Mouse (Mus musculus): ENCODE results near the gene Tenm4. TPM values are rescaled to one million over a fixed set of nuclear protein-coding genes. Genes with fewer than 3 reads are reported as not detected.
A peak's percentile ranks its signal among the peaks of the same experiment; 100 is the strongest.

Gene Tenm4
- polyA plus RNA-seq, 2 experiments: 0.11 to 0.28 TPM

DNA sequence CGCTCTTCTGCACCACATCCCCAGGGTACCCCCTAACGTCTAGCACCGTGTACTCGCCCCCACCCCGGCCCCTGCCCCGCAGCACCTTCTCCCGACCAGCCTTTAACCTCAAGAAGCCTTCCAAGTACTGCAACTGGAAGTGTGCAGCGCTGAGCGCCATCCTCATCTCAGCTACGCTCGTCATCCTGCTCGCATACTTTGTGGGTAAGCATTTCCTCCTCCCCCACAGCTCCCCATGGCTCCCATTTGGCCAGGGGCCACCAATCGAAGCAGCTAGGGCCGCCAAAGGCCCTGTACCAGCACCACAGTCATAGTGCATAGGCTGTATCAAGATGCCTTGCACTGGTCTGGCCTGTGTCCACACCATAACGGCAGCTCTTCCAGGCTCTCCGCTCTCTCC, 532.9 kb downstream of the Tenm4 start:
- H3K4me1 ChIP-seq (replicated peaks; ENCODE audit: control insufficient read depth in 2 of 2, insufficient read depth in 2 of 2, low read length in 1 of 2): peaks cover 21 to 24% of the 10 kb centered on the region in 2 experiments
- H3K36me3 ChIP-seq (replicated peaks; ENCODE audit: control insufficient read depth, insufficient read depth, low read depth): no peaks in the 10 kb centered on the region
- H3K27ac ChIP-seq: no peak overlapping the region
- no peak overlapping the region for H3K9ac ChIP-seq (replicated peaks)
- ATAC-seq (ENCODE audit: insufficient read depth): no peak
- WGBS (ENCODE audit: insufficient replicate concordance): 43% methylated on average over 16 of the region's 16 CpGs
- H3K4me3 ChIP-seq (ENCODE audit: insufficient read depth in 1 of 2, low read depth in 2 of 2, low read length in 2 of 2): no peak overlapping the region
- no peak overlapping the region for H3K4me2 ChIP-seq (ENCODE audit: low read depth)
- no peaks in the 10 kb centered on the region for H3K9me3 ChIP-seq (ENCODE audit: control insufficient read depth, low read length)
- DNase-seq (ENCODE audit: low read depth in 3 of 3, low spot score in 3 of 3): no peak
- no peaks in the 10 kb centered on the region for H3K27me3 ChIP-seq (ENCODE audit: control insufficient read depth, insufficient read depth, low read length)
- TF ChIP-seq CTCF (IDR thresholded peaks at IDR 0.05; ENCODE audit: low read depth): no peak
- no peak for TF ChIP-seq EP300 (IDR thresholded peaks at IDR 0.05; ENCODE audit: low read depth)

DNA sequence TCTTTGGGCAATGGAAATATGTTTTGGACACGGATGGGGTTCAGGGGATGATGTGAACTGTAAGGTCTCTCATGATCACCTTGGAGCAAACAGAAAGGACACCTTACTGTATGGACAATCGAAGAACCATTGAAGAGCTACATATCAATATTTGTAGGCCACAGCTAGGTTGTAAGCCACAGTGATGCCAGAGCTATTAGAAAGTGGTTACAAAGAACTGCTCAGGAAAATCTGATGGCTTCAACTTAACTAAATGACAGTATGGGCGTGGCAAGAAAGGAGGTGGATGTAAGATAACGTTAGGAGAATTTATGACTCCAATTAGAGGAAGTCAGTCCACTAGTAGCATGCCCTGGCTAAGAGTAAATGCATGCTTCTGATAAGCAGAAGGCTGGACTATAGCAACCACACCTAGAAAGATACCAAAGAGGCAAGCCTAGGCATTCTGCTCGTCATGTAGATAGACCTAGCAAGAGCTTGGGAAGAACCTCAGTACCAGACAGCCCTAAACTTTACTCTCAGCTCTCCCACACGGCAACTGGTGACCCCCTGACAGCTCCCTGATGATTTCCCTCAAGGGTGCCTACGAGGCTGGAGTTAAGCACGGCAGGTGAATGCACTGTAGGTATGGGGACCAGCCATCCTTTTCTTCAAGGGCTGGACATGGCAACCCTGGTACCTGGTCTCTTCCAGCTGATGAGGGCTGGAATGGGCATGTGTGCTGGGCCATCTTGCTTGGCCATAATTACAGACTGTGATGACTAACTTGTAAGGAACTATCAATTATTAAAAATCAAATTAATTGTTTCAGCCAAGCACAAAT, 534.5 kb downstream of the Tenm4 start:
- peak overlapping the region; percentile 63 for H3K4me2 ChIP-seq (ENCODE audit: low read depth)
- DNase-seq (ENCODE audit: low read depth in 3 of 3, low spot score in 3 of 3) (peak; percentile 53 to 76 (median 63)), ATAC-seq (ENCODE audit: insufficient read depth) (peak; percentile 98)
- no peaks in the 10 kb centered on the region for H3K9me3 ChIP-seq (ENCODE audit: control insufficient read depth, low read length)
- no peaks in the 10 kb centered on the region for H3K27me3 ChIP-seq (ENCODE audit: control insufficient read depth, insufficient read depth, low read length)
- 28% methylated on average over 8 of the region's 8 CpGs for WGBS (ENCODE audit: insufficient replicate concordance)
- no peak overlapping the region; a peak in 1 of 4 replicates for H3K4me3 ChIP-seq (ENCODE audit: insufficient read depth in 1 of 2, low read depth in 2 of 2, low read length in 2 of 2)
- peak overlapping the region; percentile 70 for H3K27ac ChIP-seq
- no peak for TF ChIP-seq CTCF (IDR thresholded peaks at IDR 0.05; ENCODE audit: low read depth)
- peak; percentile 77 for TF ChIP-seq EP300 (IDR thresholded peaks at IDR 0.05; ENCODE audit: low read depth)
- H3K4me1 ChIP-seq (replicated peaks; ENCODE audit: control insufficient read depth in 2 of 2, insufficient read depth in 2 of 2, low read length in 1 of 2): peaks cover 21 to 24% of the 10 kb centered on the region in 2 experiments
- no peak overlapping the region for H3K9ac ChIP-seq (replicated peaks)
- no peaks in the 10 kb centered on the region for H3K36me3 ChIP-seq (replicated peaks; ENCODE audit: control insufficient read depth, insufficient read depth, low read depth)

DNA sequence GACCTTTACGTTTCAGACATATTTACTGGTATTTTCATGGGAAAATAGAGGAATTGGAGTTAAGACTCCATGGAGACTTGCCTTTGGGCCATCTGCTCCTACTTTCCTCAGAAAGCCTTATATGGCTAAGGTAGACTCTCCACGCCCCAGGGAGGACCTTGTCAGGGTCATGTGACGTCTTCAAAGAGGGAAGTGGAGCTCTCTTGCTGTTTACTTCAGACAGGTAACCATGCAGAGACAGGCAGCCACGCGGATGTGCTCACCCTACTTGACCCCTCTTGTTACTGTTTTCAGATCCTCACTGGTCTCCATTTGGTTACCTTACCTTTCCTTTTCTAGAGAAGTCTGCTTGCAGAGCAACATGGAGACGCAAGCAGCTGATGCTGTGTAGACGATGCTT, 535.5 kb downstream of the Tenm4 start:
- ATAC-seq (ENCODE audit: insufficient read depth) (no peak), DNase-seq (ENCODE audit: low read depth in 3 of 3, low spot score in 3 of 3) (no peak)
- no peaks in the 10 kb centered on the region for H3K36me3 ChIP-seq (replicated peaks; ENCODE audit: control insufficient read depth, insufficient read depth, low read depth)
- 82% methylated on average over 7 of the region's 7 CpGs for WGBS (ENCODE audit: insufficient replicate concordance)
- H3K4me2 ChIP-seq (ENCODE audit: low read depth): no peak overlapping the region
- H3K27me3 ChIP-seq (ENCODE audit: control insufficient read depth, insufficient read depth, low read length): no peaks in the 10 kb centered on the region
- H3K9ac ChIP-seq (replicated peaks): no peak overlapping the region
- peaks cover 21 to 23% of the 10 kb centered on the region in 2 experiments for H3K4me1 ChIP-seq (replicated peaks; ENCODE audit: control insufficient read depth in 2 of 2, insufficient read depth in 2 of 2, low read length in 1 of 2)
- no peaks in the 10 kb centered on the region for H3K9me3 ChIP-seq (ENCODE audit: control insufficient read depth, low read length)
- no peak overlapping the region for H3K27ac ChIP-seq
- TF ChIP-seq EP300 (IDR thresholded peaks at IDR 0.05; ENCODE audit: low read depth): no peak
- no peak for TF ChIP-seq CTCF (IDR thresholded peaks at IDR 0.05; ENCODE audit: low read depth)
- no peak overlapping the region for H3K4me3 ChIP-seq (ENCODE audit: insufficient read depth in 1 of 2, low read depth in 2 of 2, low read length in 2 of 2)

DNA sequence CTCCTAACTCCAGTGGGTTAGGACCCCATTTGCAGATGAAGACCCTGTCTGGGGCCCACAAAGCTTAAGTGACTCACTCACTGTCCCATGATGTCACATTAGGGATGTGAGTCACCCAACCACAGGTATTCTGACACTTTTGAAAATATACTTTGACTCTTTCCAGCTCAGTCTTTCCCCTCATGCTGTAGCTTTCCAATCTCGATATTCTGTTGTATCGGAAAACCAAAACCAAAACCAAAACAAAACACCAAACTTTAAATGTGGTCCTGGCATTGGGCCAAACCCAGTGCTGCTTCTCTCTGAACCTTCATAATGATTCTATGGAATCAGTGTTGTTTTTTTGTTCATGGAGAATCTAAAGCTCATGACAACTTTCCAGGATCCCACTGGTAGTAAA, 536.1 kb downstream of the Tenm4 start:
- Histone ChIP-seq H3K4me3 (ENCODE audit: insufficient read depth in 1 of 2, low read depth in 2 of 2, low read length in 2 of 2) (no peak overlapping the region), H3K27me3 (ENCODE audit: control insufficient read depth, insufficient read depth, low read length) (no peaks in the 10 kb centered on the region), H3K4me1 (replicated peaks; ENCODE audit: control insufficient read depth in 2 of 2, insufficient read depth in 2 of 2, low read length in 1 of 2) (peaks cover 21% of the 10 kb centered on the region in 2 experiments), H3K9ac (replicated peaks) (no peak overlapping the region), H3K4me2 (ENCODE audit: low read depth) (no peak overlapping the region), H3K9me3 (ENCODE audit: control insufficient read depth, low read length) (no peaks in the 10 kb centered on the region), H3K36me3 (replicated peaks; ENCODE audit: control insufficient read depth, insufficient read depth, low read depth) (no peaks in the 10 kb centered on the region), H3K27ac (no peak overlapping the region)
- no peak for ATAC-seq (ENCODE audit: insufficient read depth)
- WGBS (ENCODE audit: insufficient replicate concordance): 69% methylated on average over 2 of the region's 2 CpGs
- DNase-seq (ENCODE audit: low read depth in 3 of 3, low spot score in 3 of 3): no peak
- no peak for TF ChIP-seq CTCF (IDR thresholded peaks at IDR 0.05; ENCODE audit: low read depth)
- no peak for TF ChIP-seq EP300 (IDR thresholded peaks at IDR 0.05; ENCODE audit: low read depth)

DNA sequence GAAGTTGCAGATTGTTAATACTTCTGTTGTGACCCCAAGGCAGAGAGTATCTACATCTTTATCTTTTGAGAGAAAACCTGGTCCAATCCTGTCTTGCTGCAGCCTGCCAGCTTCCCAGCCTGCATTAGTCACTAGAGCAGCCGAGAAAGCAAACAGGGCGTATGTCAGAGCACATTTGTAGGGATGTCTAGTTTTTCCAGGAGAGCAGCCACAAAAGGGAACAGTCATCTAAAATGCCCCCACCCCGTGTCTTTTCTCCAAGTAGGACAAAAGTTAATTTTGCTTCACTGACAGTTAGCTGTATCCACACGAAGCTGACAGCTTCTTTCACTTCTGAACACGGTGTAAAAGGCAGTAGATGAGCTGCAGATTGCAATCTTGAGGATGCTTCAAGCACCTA, 537.0 kb downstream of the Tenm4 start:
- Histone ChIP-seq H3K4me1 (replicated peaks; ENCODE audit: control insufficient read depth in 2 of 2, insufficient read depth in 2 of 2, low read length in 1 of 2) (peaks cover 21% of the 10 kb centered on the region in 2 experiments), H3K4me3 (ENCODE audit: insufficient read depth in 1 of 2, low read depth in 2 of 2, low read length in 2 of 2) (no peak overlapping the region), H3K27ac (no peak overlapping the region), H3K36me3 (replicated peaks; ENCODE audit: control insufficient read depth, insufficient read depth, low read depth) (no peaks in the 10 kb centered on the region), H3K4me2 (ENCODE audit: low read depth) (no peak overlapping the region), H3K9ac (replicated peaks) (no peak overlapping the region), H3K27me3 (ENCODE audit: control insufficient read depth, insufficient read depth, low read length) (no peaks in the 10 kb centered on the region), H3K9me3 (ENCODE audit: control insufficient read depth, low read length) (no peaks in the 10 kb centered on the region)
- TF ChIP-seq EP300 (IDR thresholded peaks at IDR 0.05; ENCODE audit: low read depth) (no peak), CTCF (IDR thresholded peaks at IDR 0.05; ENCODE audit: low read depth) (no peak)
- WGBS (ENCODE audit: insufficient replicate concordance): 59% methylated on average over 5 of the region's 5 CpGs
- no peak for DNase-seq (ENCODE audit: low read depth in 3 of 3, low spot score in 3 of 3)
- ATAC-seq (ENCODE audit: insufficient read depth): no peak

Data from liver, embryonic 14.5 days (tissue).